Mouse (Mus musculus) brain, embryonic 18.5 days (tissue): Measurements from ENCODE around the gene Enpp7.
A peak's percentile ranks its signal among the peaks of the same experiment; 100 is the strongest.

Experiments used
- DNase-seq: peaks from one replicate; pipeline ENCODE4 v3.0.0-alpha.2; 2012; ENCODE audit warnings: low read depth, low spot score

Gene Enpp7

DNA sequence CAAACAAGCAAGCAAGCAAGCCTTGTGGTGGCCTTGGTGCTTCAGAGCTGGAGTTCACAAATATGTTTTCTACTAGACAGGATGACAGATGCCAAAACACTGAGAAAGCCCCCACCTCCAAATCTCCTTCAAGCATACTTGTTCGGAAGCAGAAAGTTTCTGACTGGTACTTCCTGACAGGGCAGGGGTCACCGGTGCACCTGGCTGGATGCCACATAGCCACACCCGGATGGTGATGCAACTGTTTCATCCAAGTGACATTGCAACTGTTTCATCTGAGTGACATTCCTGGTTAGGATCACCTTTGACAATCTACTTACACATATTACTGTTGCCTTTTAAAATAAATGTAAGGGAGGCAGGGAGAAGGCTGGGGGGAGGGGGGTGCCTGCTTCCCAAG is 9.2 kb downstream of the Enpp7 start:
- DNase-seq: no peak

DNA sequence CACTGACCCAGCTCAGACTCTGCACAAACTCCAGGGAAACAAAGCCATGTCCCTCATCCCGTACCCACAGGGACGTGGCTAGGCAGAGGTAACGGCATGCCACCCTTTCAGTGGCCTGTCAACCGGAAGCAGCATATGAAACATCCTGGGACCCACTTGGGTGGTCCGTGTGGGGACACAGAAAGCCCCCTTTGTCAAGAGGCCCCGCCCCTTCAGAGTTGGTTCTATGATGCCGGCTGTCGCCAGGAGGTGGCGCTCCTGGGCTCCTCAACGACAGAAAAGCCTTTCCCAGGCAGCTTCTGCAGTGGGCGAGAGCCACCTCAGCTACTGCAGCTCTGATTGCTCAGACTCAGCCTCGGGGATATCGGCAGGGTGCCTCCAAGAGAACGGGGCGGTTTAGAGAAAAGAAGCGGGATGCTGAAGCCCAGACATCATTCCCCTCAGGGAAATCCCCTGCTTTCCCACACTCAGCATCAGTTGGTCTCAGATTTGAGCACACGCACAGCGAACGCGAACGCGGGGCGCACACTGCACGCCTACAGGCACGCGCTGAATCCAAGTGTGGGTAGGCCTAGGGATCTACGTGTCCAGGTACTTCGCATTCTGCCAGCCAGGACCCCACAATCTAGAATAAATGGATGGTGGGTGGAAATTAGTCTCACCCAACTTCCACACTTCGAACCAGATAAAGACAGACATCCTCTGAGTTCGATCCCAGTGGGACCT is 10.7 kb downstream of the Enpp7 start:
- DNase-seq: peak; percentile 72

DNA sequence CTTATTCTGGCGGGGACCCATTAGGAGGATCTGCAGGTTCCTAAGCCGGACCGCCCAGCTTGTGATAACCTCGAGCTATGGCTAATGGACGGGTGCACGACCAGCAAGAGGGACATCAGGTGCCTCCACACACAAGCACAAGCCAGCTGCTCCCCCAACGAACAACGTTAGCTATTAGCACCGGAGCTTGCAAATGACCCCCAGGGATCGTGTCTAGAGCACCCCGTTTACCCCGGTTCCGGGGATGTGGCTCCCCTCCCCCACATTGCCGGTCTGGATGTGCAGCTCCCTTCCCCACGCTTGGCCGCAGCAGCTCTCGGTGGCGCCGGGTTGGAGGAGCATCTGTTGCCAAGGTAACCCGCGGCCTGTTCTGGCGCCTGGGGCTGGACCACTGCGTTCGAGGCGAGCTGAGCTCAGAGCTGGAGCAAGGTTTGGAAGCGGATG is 11.4 kb downstream of the Enpp7 start:
- DNase-seq: no peak

DNA sequence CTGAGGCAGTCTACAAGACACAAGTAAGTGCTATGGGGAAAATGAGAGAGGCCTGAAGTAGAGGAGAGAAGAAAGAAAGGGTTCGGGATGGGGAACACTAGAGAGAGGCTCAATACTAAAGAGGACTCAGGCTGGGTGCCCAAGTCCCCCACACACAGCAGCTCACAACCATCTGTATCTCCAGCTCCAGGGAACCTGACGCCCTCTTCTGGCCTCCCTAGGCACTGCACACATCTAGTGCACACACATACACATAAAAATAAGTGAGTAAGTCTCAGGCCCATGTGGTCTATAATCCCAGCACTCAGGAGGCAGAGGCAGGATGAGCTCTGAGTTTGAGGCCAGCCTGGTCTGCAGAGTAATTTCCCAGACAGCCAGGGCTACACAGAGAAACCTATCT is 12.9 kb downstream of the Enpp7 start:
- no peak for DNase-seq

DNA sequence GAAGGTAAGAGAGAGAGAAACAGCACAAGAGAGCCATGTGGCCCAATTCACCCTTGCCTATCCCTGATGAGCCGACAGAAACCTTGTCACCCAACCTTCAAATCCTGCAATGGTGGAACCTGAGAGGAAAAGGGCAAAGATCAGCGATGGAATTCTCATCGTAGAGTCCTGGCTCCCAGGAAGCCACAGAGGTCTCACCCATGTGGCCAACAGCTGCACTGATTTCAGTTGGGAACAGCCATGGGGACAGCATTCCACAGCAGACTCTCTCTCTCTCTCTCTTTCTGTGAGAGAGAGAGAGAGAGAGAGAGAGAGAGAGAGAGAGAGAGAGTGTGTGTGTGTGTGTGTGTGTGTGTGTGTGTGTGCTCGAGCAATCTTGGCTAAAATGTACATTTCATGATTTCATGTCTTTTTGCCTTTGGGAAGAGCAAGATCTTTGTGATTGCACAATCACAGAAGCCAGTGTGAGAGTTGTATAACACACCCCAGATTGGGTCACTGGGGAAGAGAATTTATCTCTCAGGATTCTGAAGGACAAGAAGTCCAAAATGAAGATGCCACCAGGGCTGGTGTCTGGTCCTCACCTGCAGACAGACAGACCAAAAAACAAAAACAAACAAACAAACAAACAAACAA is 13.6 kb downstream of the Enpp7 start:
- no peak for DNase-seq

DNA sequence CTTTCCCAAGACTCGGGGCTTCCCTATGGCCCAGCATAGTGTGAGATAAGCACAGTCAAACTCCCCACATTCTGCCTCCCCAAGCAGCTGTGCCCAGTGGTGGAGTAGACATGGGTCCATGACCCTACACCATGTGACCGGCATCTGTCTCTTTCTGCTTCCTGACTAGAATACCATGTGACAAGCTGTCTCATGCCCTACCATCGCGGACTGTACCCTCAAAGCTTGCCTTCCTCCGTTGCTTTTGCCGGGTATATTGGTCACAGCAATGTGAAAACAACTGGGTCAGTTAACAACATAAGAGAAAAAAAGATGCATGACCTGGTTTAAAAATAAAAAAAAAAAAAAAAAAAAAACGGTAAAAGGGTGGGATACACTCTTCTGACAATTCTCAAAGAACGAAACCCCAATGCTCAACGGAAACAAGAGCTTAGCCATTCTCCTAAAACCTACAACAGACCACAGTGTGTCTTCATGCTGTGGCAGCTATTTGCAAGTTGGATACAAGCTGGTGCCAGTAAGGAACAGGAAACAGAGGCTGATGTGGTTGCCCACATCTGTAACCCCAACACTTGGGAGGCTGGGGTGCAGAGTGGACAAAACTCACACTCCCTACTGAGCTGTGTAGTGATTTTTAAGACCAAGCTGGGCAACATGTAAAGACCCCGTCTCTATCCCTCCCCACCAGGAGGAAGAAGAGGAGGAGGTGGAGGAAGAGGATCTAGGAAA is 17.7 kb downstream of the Enpp7 start:
- no peak for DNase-seq

DNA sequence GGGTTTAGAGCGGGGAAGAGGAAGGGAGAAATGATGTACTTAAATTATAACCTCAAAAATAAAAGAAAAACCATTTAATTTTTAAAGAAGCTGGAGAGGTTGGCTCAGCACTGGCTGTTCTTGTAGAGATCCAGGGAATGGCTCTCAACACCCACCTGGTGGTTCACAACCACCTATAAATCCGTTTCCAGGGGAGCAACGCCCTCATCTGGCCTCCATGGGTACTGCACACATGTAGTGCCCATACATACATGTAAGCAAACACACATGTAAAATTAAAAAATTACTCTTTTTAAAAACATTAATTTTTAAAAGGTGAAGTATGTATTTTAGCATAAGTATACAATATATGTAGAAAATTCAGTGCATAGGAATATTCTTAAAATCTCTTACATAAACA is 18.5 kb downstream of the Enpp7 start:
- no peak for DNase-seq

DNA sequence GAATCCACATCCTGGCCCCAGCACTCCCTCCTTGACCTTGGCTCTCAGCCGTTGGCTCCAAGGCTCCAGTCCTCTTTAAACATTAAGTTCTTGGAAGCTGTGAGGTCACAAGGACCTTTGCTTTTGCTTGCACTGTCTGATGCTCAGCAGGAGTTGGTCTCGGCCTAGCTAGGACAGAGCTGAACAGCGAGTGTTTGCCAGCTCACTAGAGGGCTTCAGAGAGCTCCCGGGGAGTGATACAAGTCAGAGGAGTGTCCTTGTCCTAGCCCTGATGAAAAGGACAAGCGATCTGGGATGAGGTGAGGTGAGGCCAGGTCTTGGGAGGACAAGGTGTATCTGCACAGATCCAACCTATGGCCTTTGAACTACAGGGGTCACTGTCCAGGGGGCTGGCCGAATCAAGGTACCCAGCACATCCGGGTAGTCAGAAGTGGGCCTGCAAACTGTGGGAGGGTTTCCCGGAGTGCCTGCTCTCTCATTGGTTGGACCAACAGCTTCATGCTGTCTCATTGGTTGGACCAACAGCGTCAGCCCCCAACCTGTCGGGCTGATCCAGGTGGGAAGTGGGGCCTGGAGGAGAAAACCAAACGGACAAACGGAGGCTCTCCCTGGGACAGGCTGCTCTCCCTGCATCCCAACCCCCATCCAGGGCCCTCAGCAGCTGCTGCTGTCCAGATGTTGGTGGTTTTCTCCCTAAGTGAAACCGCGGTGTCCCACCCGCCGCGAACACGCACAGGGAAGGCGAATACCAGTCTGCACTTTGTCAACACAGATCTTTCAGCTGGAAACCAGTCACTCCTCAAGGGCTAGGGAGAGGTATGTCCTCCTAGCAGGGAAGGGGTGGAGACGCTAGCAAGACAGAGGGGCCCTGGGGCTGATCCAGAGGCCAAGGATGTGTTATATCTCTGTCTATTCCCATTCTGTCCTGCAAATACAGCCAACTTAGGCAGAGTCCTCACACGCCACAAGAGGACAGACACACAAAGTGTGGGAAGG is 19.8 kb downstream of the Enpp7 start:
- DNase-seq: no peak

DNA sequence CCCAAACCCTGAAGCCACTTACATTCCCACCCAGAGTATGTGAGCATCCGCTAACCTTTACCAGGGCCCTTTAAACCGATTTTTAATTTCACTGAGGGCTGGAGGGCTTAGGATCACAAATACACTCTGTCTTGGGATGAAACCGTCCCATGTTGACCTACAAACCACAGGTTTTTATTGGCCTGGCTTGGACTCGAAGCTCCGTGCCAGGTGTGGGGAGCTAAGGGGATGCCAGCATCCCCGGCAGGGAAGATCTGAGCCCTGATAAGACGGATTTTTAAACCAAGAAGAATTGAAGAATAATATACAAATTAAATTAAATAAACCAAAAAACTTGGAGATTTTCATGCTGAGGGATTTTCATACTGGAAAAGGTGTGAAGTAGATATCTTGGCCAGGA is 26.5 kb downstream of the Enpp7 start:
- no peak for DNase-seq

DNA sequence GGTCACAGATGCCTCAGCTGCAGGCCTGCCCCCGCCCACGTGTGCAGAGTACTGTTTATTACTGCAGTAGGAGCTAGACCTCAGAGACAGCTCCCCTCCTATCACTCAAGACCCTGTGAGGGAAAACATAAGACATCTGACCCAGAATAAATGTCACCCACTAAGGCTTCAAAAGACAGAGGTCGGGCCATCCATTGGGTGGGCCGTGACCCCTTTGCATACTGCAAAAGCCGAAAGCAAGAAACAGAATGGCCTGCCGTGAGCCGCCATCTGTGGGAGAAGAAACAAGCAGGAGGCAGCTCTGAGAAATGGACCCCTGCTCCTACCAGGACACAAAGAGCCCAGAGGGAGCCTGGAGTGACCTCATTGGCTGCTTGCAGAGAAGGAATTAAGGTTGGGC is 29.5 kb downstream of the Enpp7 start:
- no peak for DNase-seq

DNA sequence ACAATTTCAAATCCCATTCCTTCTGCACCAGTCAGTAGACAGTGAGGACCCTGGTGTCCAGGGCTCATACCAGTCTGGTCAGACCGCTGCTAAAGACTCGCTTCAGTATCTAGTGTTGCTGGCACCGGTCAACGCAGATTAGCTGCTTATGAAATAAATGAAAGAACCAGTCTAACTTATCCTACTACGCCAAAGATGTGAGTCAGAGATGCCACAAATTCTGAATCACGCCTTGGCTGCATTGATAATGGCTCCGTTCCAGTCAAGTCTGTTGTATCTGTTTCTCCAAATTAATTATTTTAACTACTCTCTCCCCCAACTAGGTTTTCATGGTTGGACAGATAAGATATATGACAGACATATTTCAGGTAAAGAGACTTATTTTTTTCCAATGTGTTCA is 33.2 kb downstream of the Enpp7 start:
- no peak for DNase-seq

DNA sequence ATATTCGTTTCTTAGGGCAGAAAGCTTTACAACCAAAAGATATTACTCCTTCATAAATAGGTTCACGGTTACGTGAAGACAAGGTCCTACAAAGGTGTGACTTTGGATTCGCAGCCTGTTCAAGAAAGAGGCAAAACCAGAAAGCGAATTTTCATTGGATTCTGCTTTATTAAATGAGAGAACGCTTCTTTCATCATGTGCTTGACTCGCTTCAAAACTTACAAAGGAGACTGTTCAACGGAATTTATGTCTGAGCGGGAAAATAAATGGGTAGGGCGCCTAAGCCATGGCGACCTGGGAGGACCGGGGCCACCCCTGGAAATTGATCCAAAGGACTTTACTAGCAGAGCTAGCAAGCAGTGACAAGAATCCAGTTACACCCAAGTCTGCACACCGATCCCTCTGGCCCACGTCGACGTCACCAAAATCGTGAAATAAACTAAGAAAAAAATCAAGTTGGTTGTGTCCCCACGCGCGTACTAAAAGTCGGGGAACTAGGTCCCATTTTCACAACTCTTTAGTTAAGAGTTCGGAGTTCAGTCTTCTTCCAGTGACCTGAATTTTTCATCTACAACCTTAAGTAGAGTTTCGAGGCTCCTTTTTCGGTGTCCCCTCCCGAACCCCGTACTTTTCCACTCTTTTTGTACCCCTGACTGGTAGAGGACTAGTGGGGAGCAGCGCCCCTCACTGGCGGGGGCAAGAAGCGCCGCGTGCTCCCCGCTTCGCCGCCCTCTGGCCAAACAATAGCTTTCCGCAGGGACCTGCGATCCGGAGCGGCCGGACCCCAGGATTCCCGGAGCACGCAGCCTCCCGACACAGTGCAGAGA is 34.3 kb downstream of the Enpp7 start:
- no peak for DNase-seq

DNA sequence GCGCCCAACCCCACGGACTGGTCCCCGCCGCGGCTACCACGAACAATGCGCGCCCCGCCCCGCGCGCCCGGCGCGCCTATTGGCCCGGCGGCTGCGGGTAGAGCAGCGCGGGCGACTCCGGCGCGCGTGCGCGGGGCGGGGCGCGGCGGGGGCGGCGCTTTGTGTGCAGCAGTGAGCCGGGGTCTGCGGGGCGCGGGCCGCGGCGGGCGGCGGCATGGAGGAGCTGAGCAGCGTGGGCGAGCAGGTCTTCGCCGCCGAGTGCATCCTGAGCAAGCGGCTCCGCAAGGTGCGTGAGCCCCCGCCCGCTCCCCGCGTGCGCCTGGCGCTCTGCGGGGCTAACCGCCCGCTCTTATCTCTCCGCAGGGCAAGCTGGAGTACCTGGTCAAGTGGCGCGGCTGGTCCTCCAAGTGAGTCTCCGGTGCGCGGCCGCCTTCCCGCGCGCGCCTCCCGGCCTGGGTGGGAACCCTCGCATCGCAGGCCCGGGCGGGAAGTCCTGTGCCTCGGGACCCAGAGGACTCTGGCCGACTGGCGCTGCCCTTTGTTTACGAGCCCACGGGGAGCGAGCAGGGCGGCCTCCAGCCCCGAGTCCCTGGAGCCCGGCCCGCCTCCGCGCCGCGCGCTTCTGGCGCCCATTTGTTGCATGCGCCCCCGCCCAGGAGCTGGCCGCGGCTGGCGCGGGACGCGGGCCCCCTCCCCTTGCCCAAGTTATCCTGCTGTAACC is 35.1 kb downstream of the Enpp7 start, which contains the start of gene Cbx2:
Gene Cbx2 (plus strand): TSS at position 68 of the 721 bp plus-strand sequence.
- DNase-seq: peak; percentile 75

DNA sequence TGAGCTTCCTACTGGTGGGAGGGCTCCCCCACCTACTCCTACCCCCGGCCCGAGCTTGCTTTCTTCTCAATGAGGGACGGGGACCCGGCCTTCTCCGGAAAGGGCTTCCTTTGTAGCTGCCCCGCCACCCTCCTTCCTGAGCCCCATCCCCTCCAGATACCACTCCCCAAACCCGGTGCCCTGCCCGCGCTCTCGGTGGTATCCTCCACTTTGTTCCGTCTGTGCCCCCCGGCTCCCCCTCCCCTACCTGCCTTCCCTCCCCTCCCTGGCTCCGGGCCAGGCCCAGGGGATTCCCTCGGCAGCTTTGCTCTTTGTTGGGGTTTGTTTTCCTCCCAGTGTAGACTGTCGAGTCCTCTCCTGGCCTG is 35.6 kb downstream of the Enpp7 start:
- no peak for DNase-seq

DNA sequence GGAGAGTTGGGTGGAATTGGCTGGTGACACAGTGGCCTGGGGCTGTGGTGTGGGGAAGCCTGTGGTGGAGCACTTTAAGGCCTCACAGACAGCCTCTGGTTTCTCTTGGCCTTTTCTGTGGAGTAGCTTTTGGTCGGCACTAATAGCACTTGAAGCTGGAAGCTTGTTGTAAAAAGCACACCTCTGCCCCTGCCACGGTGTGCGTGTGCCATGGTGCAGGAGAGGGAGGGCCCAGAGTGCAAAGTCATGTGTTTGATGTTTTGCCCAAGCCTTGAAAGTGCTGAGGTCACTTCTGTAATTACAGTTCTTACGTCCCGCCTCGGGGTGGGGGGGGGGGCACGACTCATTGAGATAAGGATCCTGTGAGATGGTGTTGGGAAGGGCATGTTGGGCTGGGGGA is 36.3 kb downstream of the Enpp7 start:
- DNase-seq: no peak

DNA sequence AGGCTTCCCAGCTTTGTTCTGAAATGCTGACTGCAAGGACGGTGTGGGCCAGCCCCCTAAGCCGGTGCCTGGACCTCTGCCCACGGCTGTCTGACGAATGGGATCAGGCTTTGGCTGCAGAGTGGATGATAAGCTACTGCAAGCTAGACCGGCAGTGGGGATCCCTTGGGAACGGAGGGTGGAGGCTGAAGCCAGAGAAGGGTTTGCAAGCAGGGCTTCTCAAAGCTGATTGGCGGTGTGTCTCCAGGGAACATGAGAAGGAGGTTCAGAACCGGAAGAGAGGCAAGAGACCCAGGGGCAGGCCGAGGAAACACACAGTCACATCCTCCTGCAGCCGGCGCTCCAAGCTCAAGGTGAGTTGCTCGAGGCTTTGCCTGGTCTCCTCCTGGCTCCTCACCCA is 38.2 kb downstream of the Enpp7 start:
- no peak for DNase-seq

DNA sequence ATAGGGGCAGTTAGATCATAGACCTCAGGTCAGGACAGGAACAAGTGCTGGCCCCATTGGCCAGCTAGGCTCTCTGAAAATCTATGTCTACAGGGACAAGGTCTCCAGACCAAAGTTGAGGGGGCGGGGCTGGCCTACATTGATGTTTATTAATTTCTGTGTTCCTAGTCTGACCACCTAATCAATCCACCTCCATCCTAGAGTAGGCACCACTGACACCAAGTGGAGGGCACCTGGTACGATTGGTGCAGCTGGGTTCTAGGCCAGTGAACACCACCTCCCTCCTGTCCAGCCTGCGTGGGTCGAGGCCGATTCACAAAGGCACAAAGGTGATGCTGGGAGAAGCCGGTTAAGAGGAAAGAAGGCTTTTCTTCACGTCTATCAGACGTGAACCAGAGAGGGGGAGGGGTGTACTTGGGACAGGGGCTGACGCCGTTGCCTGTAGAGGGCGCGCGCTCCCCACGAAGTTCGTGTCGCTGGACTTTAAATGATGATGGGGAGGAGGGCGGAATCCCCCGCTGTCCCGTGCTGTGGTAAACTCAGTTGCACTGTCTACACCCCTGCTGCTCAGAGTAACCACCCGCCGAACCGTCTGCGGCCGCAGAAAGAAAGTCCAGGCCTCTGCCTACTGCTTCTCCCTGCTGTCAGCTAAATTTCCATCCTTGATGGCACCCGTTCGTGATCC is 46.0 kb downstream of the Enpp7 start:
- DNase-seq: no peak

DNA sequence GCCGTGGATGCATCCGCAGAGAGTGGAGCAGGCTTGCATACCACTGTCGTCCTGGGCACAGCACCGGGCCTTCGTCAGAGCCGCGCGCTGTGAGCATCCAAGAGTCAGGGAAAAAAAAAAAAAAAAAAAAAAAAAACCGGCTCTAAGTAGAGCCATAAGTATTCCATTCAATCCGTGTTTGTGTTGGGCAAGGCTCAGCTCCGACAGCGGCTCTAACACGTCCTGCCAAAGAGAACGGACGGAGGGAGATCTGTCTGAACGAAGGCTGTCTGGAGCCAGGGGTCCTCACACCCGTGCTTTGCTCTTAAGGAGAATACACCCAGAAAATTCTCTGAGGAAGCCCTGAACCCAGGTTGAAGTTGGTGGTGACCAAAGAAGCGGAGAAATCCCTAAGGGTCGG is 46.6 kb downstream of the Enpp7 start:
- no peak for DNase-seq

DNA sequence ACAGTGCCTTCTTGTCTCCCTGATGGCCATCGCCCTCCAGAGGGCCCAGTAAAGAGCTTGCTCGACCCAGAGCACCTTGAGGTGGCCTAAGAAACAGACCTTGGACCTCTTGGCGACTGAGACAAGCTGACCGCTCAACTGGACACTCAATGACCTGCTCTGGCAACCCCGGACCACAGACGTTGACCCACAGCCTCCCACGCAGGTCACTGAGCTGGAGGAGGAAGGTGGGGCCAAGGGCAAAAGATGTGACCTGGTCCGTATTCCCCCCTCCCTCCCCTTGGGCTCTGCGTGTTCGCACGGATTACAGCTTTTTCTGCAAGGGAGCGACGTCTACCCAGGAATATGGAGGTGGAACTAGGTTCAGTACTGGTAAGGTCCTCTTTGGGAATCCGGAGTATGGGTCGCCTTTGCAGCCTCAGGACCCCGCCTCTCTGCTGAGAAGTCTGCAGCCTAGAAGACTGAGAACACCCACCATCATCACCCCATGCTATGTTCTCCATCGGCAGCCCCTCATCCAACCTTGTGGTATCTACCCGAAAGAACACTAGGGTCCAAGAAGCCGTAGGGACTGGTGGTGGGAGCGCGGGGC is 47.2 kb downstream of the Enpp7 start:
- DNase-seq: no peak
